Mouse (Mus musculus): ENCODE data around the gene Fgf7.

- TF ChIP-seq CTCF (IDR thresholded peaks at IDR 0.05; ENCODE audit: borderline replicate concordance, insufficient read depth, low read depth, low read length) (no peak), POLR2A (IDR thresholded peaks at IDR 0.05; ENCODE audit: borderline replicate concordance, insufficient read depth, low read length) (no peak)
Measured at GRCm38 (mm10) chr2:126079086-126079485, 44.6 kb downstream of the Fgf7 start.
